Mouse (Mus musculus): ENCODE measurements around the gene Mtfr1l. TPM values are rescaled to one million over a fixed set of nuclear protein-coding genes. Genes with fewer than 3 reads are reported as not detected.

The Mtfr1l gene
- polyA plus RNA-seq, 1 experiment from 2014 or later: 175 TPM

DNA sequence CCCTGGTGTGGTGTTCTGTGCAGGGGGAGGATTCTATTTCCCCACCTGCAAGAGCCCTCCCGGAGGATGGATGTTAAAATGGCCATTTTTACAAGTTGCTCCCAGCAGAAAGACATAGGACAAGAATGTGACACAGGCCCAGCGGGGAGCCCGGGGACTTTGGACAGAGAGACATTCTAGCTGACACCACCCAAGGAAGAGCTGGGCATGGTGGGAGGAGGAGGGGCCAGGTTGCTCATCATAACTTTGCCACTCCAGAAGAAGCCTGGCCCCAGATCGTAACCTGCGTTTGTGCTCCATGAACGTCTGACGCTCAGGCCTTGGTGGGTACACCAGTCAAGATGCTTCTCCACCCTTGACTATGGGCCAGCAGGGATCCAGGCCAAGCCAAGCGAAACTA is 25.5 kb upstream of the Mtfr1l start:
- Histone ChIP-seq H3K27me3 (ENCODE audit: control insufficient read depth, insufficient read depth, low read depth, low read length) (no peaks in the 10 kb centered on the region), H3K36me3 (ENCODE audit: control insufficient read depth, insufficient read depth, low read length) (no peaks in the 10 kb centered on the region), H3K4me2 (ENCODE audit: low read length) (no peak overlapping the region), H3K4me1 (ENCODE audit: control insufficient read depth, insufficient read depth, low read length) (peaks cover 13% of the 10 kb centered on the region), H3K27ac (ENCODE audit: low read length) (no peak overlapping the region), H3K4me3 (ENCODE audit: low read depth, low read length) (no peak overlapping the region), H3K9ac (ENCODE audit: low read depth, low read length) (no peak overlapping the region), H3K9me3 (replicated peaks; ENCODE audit: control insufficient read depth, low read length, poor library complexity, severe bottlenecking) (no peaks in the 10 kb centered on the region)
- no peak for ATAC-seq
- 90% methylated on average over 8 of the region's 8 CpGs for WGBS

DNA sequence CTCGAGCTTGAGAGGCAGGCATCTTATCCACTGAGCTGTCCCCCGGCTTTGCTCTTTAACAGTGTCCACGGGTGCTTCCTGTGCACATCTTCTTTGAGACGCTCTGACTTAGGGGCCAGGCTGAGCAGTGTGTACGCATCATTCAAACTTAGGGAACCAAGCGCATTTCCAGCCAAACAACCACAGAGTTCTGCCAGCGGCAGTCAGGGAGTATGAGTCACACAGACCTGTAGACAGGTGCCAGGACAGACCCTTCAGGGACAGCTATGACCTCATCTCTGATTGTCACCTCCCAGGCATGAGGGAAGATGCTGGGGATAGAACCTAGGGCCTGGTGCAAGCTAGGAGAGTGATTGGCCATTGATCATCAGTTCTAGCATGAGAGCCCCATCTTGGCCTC is 24.0 kb upstream of the Mtfr1l start:
- Histone ChIP-seq H3K27ac (ENCODE audit: low read length) (no peak overlapping the region), H3K4me1 (ENCODE audit: control insufficient read depth, insufficient read depth, low read length) (peaks cover 13% of the 10 kb centered on the region), H3K9ac (ENCODE audit: low read depth, low read length) (no peak overlapping the region), H3K9me3 (replicated peaks; ENCODE audit: control insufficient read depth, low read length, poor library complexity, severe bottlenecking) (no peaks in the 10 kb centered on the region), H3K4me3 (ENCODE audit: low read depth, low read length) (no peak overlapping the region), H3K36me3 (ENCODE audit: control insufficient read depth, insufficient read depth, low read length) (no peaks in the 10 kb centered on the region), H3K27me3 (ENCODE audit: control insufficient read depth, insufficient read depth, low read depth, low read length) (no peaks in the 10 kb centered on the region), H3K4me2 (ENCODE audit: low read length) (no peak overlapping the region)
- 90% methylated on average over 7 of the region's 7 CpGs for WGBS
- ATAC-seq: no peak

DNA sequence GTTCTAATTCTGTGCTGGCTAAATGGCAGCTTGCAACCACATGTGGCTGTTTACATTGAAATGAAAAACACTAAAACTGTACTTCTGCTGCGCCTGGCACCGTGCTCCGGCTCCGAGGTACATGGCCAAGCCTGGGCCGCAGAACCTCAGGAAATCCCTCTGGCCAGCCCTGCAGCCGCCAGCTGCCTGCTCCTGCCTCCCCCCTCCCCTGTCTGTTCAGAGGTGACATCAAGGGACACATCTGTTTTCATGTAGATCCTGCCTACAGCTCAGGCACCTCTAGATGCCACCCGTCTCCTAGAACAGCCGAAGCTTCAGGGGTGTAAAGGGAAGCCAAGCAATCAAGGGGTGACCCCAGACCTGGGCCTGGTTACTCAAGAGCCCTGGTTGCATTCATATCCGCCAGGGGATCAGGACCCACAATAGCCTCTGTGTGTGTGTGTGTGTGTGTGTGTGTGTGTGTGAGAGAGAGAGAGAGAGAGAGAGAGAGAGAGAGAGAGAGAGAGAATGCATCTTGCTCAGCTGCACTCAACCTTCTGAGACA is 23.5 kb upstream of the Mtfr1l start:
- no peak overlapping the region for H3K27ac ChIP-seq (ENCODE audit: low read length)
- no peaks in the 10 kb centered on the region for H3K9me3 ChIP-seq (replicated peaks; ENCODE audit: control insufficient read depth, low read length, poor library complexity, severe bottlenecking)
- 54% methylated on average over 9 of the region's 9 CpGs for WGBS
- no peak overlapping the region for H3K4me3 ChIP-seq (ENCODE audit: low read depth, low read length)
- no peak for ATAC-seq
- no peak overlapping the region for H3K4me2 ChIP-seq (ENCODE audit: low read length)
- H3K9ac ChIP-seq (ENCODE audit: low read depth, low read length): 0 out of 2 replicates have a peak overlapping the region, but pooled peaks have one; percentile 21
- H3K4me1 ChIP-seq (ENCODE audit: control insufficient read depth, insufficient read depth, low read length): peaks cover 13% of the 10 kb centered on the region
- H3K27me3 ChIP-seq (ENCODE audit: control insufficient read depth, insufficient read depth, low read depth, low read length): no peaks in the 10 kb centered on the region
- H3K36me3 ChIP-seq (ENCODE audit: control insufficient read depth, insufficient read depth, low read length): no peaks in the 10 kb centered on the region

DNA sequence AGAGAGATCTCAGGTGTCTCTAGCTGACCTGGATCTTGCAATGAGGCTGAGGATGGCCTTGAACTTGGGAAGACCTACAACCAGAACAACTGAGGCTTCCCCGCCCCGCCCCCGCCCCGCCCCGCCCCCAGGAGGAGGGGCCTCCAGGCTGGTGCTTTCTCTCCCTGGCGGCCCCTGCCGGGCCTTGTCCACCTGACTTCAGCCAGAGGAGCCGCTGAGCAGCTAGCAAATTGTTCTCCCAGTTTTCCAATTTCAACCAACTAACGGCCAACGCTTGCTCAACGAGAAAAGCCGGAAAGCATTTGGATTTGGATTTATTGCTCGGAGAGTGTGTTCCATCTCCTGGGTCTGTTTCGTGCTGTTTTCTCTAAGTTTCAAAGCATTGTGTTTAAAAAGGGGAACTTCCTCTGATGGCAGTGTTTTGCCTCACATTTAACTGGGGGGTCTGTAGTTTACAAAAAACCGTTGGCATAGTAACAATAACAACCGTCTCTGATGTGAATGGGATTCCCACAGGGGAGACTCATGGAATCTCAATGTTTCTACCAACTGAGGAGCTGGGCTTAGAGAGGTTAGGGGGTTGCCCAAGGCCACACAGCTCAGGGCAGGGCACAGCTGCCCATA is 22.6 kb upstream of the Mtfr1l start:
- H3K4me3 ChIP-seq (ENCODE audit: low read depth, low read length): no peak overlapping the region
- H3K9ac ChIP-seq (ENCODE audit: low read depth, low read length): no peak overlapping the region
- no peaks in the 10 kb centered on the region for H3K9me3 ChIP-seq (replicated peaks; ENCODE audit: control insufficient read depth, low read length, poor library complexity, severe bottlenecking)
- no peak for ATAC-seq
- H3K36me3 ChIP-seq (ENCODE audit: control insufficient read depth, insufficient read depth, low read length): no peaks in the 10 kb centered on the region
- 9% methylated on average over 15 of the region's 16 CpGs for WGBS
- peak overlapping the region; percentile 47 for H3K27ac ChIP-seq (ENCODE audit: low read length)
- no peaks in the 10 kb centered on the region for H3K27me3 ChIP-seq (ENCODE audit: control insufficient read depth, insufficient read depth, low read depth, low read length)
- 0 out of 2 replicates have a peak overlapping the region, but pooled peaks have one; percentile 12 for H3K4me2 ChIP-seq (ENCODE audit: low read length)
- H3K4me1 ChIP-seq (ENCODE audit: control insufficient read depth, insufficient read depth, low read length): peaks cover 13% of the 10 kb centered on the region

DNA sequence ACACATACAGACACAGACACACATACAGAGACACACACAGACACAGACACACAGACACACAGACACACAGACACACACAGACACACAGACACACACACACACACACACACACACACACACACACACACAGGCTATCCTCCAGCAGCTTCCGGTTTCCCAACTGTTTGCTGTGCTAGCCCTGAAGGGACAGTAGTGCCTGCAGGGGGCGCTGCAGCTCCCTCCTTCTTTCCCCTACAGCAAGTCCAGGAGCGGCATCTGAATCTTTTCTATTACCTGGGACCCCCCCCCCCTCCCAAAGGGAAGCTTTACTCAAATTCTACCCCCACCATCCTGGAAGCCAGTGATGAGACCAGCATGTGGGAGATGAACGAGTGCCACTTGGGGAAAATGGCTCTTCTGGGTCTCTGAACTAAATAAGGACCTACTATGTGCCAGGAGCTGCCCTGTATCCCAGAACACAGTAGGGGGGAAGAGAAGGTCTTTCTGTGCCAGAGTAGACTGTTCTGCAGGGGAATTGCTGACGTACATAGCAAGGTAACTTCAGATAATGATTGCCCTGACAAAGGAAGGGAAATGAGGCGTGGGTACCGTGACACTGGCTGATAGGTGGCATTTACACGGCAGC is 20.9 kb upstream of the Mtfr1l start:
- no peak for ATAC-seq
- WGBS: 66% methylated on average over 7 of the region's 8 CpGs
- peaks cover 22% of the 10 kb centered on the region for H3K4me1 ChIP-seq (ENCODE audit: control insufficient read depth, insufficient read depth, low read length)

DNA sequence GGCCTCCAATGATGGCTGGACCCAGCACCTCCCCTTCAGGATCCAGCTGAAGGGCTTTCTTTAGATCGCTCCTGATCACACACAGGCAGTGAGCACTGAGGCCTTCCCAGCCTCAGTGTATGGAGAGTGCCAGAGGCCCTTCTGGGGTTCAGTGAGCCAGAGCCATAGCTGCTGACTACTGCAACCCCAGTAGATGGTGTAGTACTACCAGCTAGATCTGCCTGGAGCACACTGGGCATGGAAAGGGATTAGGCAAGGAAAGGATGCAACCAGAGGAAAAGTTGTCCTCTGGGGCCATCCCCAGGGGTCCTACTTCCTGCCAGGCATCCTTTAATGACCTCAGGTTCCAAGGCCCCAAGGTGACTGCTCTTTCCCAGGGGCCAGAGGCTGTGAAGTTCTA is 18.4 kb upstream of the Mtfr1l start:
- Histone ChIP-seq H3K36me3 (ENCODE audit: control insufficient read depth, insufficient read depth, low read length) (peaks cover 9% of the 10 kb centered on the region; the same call in 1 of the 2 replicates), H3K9ac (ENCODE audit: low read depth, low read length) (no peak overlapping the region), H3K4me2 (ENCODE audit: low read length) (no peak overlapping the region), H3K4me1 (ENCODE audit: control insufficient read depth, insufficient read depth, low read length) (peaks cover 26% of the 10 kb centered on the region), H3K4me3 (ENCODE audit: low read depth, low read length) (no peak overlapping the region), H3K27ac (ENCODE audit: low read length) (no peak overlapping the region), H3K9me3 (replicated peaks; ENCODE audit: control insufficient read depth, low read length, poor library complexity, severe bottlenecking) (peaks cover 4% of the 10 kb centered on the region; the same call in 1 of the 2 replicates), H3K27me3 (ENCODE audit: control insufficient read depth, insufficient read depth, low read depth, low read length) (no peaks in the 10 kb centered on the region)
- WGBS: 76% methylated on average over 1 of the region's 1 CpGs
- ATAC-seq: no peak

More for the DNA sequence above, 20.9 kb upstream of the Mtfr1l start:
- Histone ChIP-seq H3K36me3 (ENCODE audit: control insufficient read depth, insufficient read depth, low read length) (no peaks in the 10 kb centered on the region), H3K27ac (ENCODE audit: low read length) (no peak overlapping the region), H3K27me3 (ENCODE audit: control insufficient read depth, insufficient read depth, low read depth, low read length) (no peaks in the 10 kb centered on the region), H3K9me3 (replicated peaks; ENCODE audit: control insufficient read depth, low read length, poor library complexity, severe bottlenecking) (no peaks in the 10 kb centered on the region), H3K4me2 (ENCODE audit: low read length) (no peak overlapping the region), H3K9ac (ENCODE audit: low read depth, low read length) (no peak overlapping the region), H3K4me3 (ENCODE audit: low read depth, low read length) (no peak overlapping the region)

DNA sequence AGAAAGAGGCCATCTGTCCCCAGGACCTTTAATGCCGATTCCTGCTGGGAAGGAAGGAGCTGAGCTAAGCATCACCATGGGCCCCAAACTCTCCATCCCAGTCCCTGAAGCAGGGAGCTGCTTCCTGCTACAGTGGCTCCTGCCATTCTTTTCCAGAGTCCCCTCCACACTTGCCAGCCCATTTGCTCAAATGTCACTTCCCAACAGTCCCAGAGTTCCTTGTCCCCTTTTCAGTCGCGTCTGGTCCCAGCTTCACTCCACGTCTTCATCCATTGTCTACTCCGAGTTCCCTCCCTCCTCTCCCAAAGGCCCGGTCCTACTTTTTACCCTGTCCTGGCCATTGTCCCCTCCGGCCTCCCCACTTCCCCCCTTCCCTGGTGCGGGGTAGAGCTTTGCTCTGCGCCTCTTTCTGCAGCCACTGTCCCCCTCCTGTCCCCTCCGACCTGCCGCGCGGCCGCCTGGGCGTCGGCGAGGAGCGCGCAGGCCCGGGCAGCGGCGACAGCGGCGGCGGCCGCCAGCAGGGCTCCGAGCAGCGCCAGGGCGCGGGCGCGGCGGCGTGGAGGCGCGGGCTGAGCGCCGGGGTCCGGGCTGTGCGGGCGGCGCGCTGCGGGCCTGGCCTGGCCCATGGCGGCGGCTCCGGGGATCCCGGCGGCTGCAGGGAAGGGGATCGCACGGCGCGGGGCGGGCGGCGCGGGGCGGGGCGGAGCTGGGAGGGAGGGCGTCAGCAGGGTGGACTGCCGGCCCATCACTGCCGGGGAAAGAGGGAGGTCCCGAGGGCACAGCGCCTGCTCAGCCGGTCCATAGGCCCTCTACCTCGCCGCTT is 16.5 kb upstream of the Mtfr1l start, which contains the start of gene Selenon:
Selenon (minus strand) TSS at position 673 of the 823 bp plus-strand sequence.
- H3K4me3 ChIP-seq (ENCODE audit: low read depth, low read length): peak within 1 kb of the TSS; percentile 83

DNA sequence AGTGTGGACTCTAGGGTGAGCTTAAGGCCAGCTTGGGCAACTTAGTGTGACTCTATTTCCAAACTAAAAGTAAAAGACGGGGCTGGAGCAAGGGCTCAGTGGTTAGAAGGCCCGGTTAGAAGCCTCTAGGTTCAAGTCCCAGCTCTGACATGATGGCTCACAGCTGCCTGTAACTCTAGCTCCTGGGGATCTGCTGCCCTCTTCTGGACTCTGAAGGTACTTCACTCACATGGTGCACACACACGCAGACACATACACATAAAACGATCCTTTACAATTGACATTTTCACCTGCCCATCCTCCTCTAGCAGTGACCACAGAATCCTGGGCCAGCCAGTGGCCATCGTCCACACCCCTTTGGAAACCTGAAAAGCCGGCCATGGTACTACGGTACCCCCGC is 14.7 kb upstream of the Mtfr1l start:
- Histone ChIP-seq H3K4me2 (ENCODE audit: low read length) (no peak overlapping the region), H3K27ac (ENCODE audit: low read length) (no peak overlapping the region), H3K4me1 (ENCODE audit: control insufficient read depth, insufficient read depth, low read length) (peaks cover 17% of the 10 kb centered on the region), H3K27me3 (ENCODE audit: control insufficient read depth, insufficient read depth, low read depth, low read length) (no peaks in the 10 kb centered on the region), H3K4me3 (ENCODE audit: low read depth, low read length) (no peak overlapping the region), H3K9ac (ENCODE audit: low read depth, low read length) (no peak overlapping the region), H3K9me3 (replicated peaks; ENCODE audit: control insufficient read depth, low read length, poor library complexity, severe bottlenecking) (peaks cover 4% of the 10 kb centered on the region; the same call in 1 of the 2 replicates), H3K36me3 (ENCODE audit: control insufficient read depth, insufficient read depth, low read length) (peaks cover 12% of the 10 kb centered on the region)
- WGBS: over 99% methylated on average over 8 of the region's 8 CpGs
- no peak for ATAC-seq

More for the DNA sequence above, 16.5 kb upstream of the Mtfr1l start, which contains the start of gene Selenon:
- WGBS: 0% methylated on average over 31 of the region's 67 CpGs
- Histone ChIP-seq H3K27ac (ENCODE audit: low read length) (peak within 1 kb of the TSS; percentile 89), H3K27me3 (ENCODE audit: control insufficient read depth, insufficient read depth, low read depth, low read length) (no peaks in the 10 kb centered on the region), H3K9ac (ENCODE audit: low read depth, low read length) (peak within 1 kb of the TSS; percentile 96), H3K4me1 (ENCODE audit: control insufficient read depth, insufficient read depth, low read length) (peaks cover 17% of the 10 kb centered on the region), H3K36me3 (ENCODE audit: control insufficient read depth, insufficient read depth, low read length) (peaks cover 9% of the 10 kb centered on the region; the same call in 1 of the 2 replicates), H3K9me3 (replicated peaks; ENCODE audit: control insufficient read depth, low read length, poor library complexity, severe bottlenecking) (peaks cover 4% of the 10 kb centered on the region; the same call in 1 of the 2 replicates), H3K4me2 (ENCODE audit: low read length) (peak within 1 kb of the TSS; percentile 74)
- ATAC-seq: peak; percentile 81
